Mouse (Mus musculus): Measurements from ENCODE around the gene Rab23. TPM values are rescaled to one million over a fixed set of nuclear protein-coding genes. Genes with fewer than 3 reads are reported as not detected.
"Not testable (repeated sequence)": the region's sequence is repeated elsewhere in the genome, so short reads cannot be mapped to it uniquely, and the experiment has no call there.

Rab23 gene
- polyA plus RNA-seq, 1 experiment from 2014 or later, result 23.8 TPM

- no peak for ATAC-seq (ENCODE audit: borderline replicate concordance, extremely low read depth, low FRiP score, low TSS enrichment)
- 53% methylated on average over 5 of the region's 5 CpGs for WGBS
Observed at GRCm38 (mm10) chr1:33734001-33734685, 14.5 kb downstream of the Rab23 start.

DNA sequence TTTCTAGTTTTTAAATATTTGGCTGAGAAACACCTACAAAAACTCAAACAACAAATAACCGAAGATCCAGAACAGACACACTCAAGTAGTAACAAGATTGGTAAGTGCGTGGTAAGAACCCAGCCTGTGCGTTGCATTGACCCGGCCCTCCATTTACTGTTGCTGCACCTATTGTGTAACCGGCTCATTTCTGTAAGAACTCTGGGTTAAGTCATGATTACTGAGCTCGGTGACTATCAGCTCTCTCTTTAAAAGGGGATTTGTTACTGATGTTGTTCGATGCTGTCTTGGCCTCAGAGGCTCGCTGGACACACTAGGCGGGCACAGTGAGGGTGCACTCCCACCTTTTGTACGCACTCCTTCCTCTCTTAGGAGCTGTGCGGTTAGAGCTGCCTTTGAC is 18.6 kb downstream of the Rab23 start:
- Histone ChIP-seq H3K9ac (no peak overlapping the region), H3K4me3 (no peak overlapping the region), H3K9me3 (no peaks in the 10 kb centered on the region), H3K36me3 (peaks cover 29% of the 10 kb centered on the region), H3K27ac (no peak overlapping the region), H3K27me3 (no peaks in the 10 kb centered on the region), H3K4me2 (no peak overlapping the region), H3K4me1 (no peaks in the 10 kb centered on the region)
- WGBS, result 87% methylated on average over 11 of the region's 11 CpGs
- no peak for ATAC-seq (ENCODE audit: borderline replicate concordance, extremely low read depth, low FRiP score, low TSS enrichment)

More at GRCm38 (mm10) chr1:33734001-33734685, 14.5 kb downstream of the Rab23 start:
- H3K9me3 ChIP-seq, result no peaks in the 10 kb centered on the region
- H3K36me3 ChIP-seq, result peaks cover 44% of the 10 kb centered on the region
- no peak overlapping the region for H3K27ac ChIP-seq
- no peak overlapping the region for H3K4me3 ChIP-seq
- H3K4me2 ChIP-seq, result no peak overlapping the region
- H3K27me3 ChIP-seq, result no peaks in the 10 kb centered on the region
- H3K9ac ChIP-seq, result no peak overlapping the region
- no peaks in the 10 kb centered on the region for H3K4me1 ChIP-seq

- Histone ChIP-seq H3K27ac (no peak overlapping the region), H3K27me3 (no peaks in the 10 kb centered on the region), H3K4me3 (no peak overlapping the region), H3K36me3 (peaks cover 29% of the 10 kb centered on the region), H3K9me3 (no peaks in the 10 kb centered on the region), H3K4me1 (no peaks in the 10 kb centered on the region), H3K9ac (no peak overlapping the region), H3K4me2 (no peak overlapping the region)
- WGBS, result 83% methylated on average over 11 of the region's 11 CpGs
- no peak for ATAC-seq (ENCODE audit: borderline replicate concordance, extremely low read depth, low FRiP score, low TSS enrichment)
Observed at GRCm38 (mm10) chr1:33738681-33739278, 19.1 kb downstream of the Rab23 start.

DNA sequence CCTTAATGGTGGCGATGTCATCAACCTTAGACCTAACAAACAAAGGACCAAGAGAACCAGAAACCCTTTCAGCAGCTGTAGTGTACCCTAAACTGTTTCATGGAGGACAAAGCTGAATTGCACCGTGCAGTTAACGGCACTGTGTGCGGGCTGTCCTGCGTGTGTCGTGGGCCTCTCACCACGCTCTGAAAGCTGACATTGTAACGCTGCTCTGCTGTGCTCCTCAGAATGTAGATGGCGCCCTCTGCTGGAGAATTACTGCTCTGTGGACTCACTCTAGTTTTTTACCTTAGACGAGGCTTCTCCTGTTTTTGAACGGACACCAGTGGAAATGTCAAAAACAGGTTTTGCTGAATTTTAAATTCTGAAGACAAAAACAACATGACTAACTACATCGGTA is 19.6 kb downstream of the Rab23 start:
- WGBS, result 30% methylated on average over 12 of the region's 12 CpGs
- H3K36me3 ChIP-seq, result peaks cover 29% of the 10 kb centered on the region
- no peaks in the 10 kb centered on the region for H3K9me3 ChIP-seq
- no peaks in the 10 kb centered on the region for H3K4me1 ChIP-seq
- no peak overlapping the region for H3K9ac ChIP-seq
- H3K4me3 ChIP-seq, result no peak overlapping the region
- H3K4me2 ChIP-seq, result no peak overlapping the region
- no peak overlapping the region for H3K27ac ChIP-seq
- peak; percentile 29; the same call in 1 of the 2 replicates for ATAC-seq (ENCODE audit: borderline replicate concordance, extremely low read depth, low FRiP score, low TSS enrichment)
- no peaks in the 10 kb centered on the region for H3K27me3 ChIP-seq

DNA sequence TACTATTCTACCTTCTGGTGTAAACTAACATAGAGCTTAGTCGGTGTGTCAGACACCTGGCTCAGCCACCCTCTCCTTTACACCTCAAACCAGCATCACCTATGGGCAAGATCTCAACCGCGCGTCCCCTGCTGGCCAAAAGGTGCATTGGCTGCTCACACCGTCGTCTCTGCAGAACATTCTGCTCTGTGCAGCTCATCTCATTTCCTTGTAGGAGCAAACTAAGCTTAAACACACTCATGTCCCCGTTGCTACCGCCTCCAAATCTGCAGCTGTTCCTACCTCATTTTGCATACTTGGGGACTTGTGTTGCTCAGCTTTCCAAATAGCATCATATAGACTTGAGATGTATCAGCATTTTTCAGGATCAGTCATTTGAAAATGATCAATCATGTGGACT is 23.2 kb downstream of the Rab23 start:
- no peaks in the 10 kb centered on the region for H3K4me1 ChIP-seq
- peaks cover 27% of the 10 kb centered on the region for H3K36me3 ChIP-seq
- no peak overlapping the region for H3K9ac ChIP-seq
- H3K9me3 ChIP-seq, result no peaks in the 10 kb centered on the region
- 22% methylated on average over 8 of the region's 8 CpGs for WGBS
- no peaks in the 10 kb centered on the region for H3K27me3 ChIP-seq
- no peak overlapping the region for H3K4me3 ChIP-seq
- no peak for ATAC-seq (ENCODE audit: borderline replicate concordance, extremely low read depth, low FRiP score, low TSS enrichment)
- H3K4me2 ChIP-seq, result no peak overlapping the region
- H3K27ac ChIP-seq, result no peak overlapping the region

DNA sequence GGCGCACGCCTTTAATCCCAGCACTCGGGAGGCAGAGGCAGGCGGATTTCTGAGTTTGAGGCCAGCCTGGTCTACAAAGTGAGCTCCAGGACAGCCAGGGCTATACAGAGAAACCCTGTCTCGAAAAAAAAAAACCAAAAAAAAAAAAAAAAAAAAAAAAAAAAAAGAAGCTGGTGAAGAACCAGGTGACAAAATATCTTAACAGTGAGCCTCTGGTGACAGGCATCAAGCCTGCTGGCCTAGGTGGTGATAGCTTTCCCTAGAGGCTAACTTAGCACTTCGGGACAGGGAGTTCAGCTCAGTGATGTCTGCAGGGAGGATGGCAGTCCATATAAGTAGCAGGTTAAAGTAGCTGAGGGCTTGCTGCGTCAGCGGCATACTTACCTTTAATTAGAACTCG is 25.1 kb downstream of the Rab23 start:
- not testable (repeated sequence) for H3K9me3 ChIP-seq; ATAC-seq (ENCODE audit: borderline replicate concordance, extremely low read depth, low FRiP score, low TSS enrichment)
- WGBS, result 92% methylated on average over 9 of the region's 9 CpGs

DNA sequence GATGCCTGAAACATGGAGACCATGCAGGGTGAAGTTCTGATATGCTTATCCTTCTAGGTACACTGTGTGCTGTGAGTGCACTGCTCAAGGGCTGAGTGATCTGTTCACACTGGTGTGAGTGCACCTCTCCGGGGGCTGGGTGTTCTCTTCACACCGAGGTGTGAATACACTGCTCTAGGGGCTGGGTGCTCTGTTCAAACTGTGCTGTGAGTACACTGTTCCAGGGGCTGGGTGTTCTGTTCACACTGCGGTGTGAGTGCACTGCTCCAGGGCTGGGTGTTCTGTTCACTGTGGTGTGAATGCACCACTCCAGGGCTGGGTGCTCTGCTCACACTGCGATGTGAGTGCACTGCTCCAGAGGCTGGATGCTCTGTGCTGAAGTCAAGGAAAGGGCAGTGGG is 26.2 kb downstream of the Rab23 start:
- ATAC-seq (ENCODE audit: borderline replicate concordance, extremely low read depth, low FRiP score, low TSS enrichment), result no peak
- Histone ChIP-seq H3K36me3 (peaks cover 10% of the 10 kb centered on the region; the same call in 1 of the 2 replicates), H3K4me3 (no peak overlapping the region), H3K4me1 (no peaks in the 10 kb centered on the region), H3K27ac (no peak overlapping the region), H3K9ac (no peak overlapping the region), H3K9me3 (no peaks in the 10 kb centered on the region), H3K27me3 (no peaks in the 10 kb centered on the region), H3K4me2 (no peak overlapping the region)
- 90% methylated on average over 4 of the region's 4 CpGs for WGBS

More for the DNA sequence above, 25.1 kb downstream of the Rab23 start:
- not testable (repeated sequence) for H3K9ac ChIP-seq, H3K4me1 ChIP-seq, H3K27ac ChIP-seq, H3K4me3 ChIP-seq, H3K27me3 ChIP-seq, H3K4me2 ChIP-seq
- H3K36me3 ChIP-seq, result peaks cover 16% of the 10 kb centered on the region

DNA sequence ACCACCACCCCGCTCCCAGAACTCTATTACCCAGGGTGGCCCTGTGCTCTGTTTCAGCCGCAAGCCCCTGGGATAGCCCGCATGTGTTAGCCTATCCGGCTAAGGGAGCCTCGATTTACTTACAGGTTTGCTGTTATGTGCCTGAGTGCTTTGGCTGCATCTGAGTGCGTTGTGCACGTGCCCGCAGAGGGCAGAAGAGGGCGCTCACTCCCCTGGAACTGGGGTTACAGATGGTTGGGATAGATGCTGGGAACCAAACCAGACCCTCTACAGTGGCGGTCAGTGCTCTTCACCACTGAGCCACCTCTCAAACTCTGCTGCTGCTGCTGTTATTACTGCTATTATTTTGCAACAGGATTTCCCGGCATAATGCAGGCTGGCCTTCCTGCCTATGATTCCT is 29.4 kb downstream of the Rab23 start:
- no peak overlapping the region for H3K27ac ChIP-seq
- no peak overlapping the region for H3K9ac ChIP-seq
- WGBS, result 93% methylated on average over 11 of the region's 11 CpGs
- ATAC-seq (ENCODE audit: borderline replicate concordance, extremely low read depth, low FRiP score, low TSS enrichment), result no peak
- H3K4me3 ChIP-seq, result no peak overlapping the region
- H3K4me2 ChIP-seq, result no peak overlapping the region
- no peaks in the 10 kb centered on the region for H3K27me3 ChIP-seq
- no peaks in the 10 kb centered on the region for H3K4me1 ChIP-seq
- peaks cover 8% of the 10 kb centered on the region; the same call in 1 of the 2 replicates for H3K36me3 ChIP-seq
- H3K9me3 ChIP-seq, result no peaks in the 10 kb centered on the region

DNA sequence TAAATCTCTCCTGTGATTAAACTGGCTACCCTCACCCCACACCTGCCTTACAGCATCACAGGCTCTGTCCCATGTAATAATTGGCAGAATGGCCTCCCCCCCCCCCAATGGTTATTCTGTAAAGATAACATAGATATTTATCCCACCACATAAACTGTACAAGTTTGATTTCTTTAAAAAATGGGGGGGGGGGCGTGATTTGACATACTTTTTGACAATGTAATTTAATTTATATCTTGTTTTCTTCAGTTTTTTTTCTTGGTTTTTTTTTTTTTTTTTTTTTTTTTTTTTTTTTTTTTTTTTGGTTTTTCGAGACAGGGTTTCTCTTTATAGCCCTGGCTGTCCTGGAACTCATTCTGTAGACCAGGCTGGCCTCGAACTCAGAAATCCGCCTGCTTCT is 30.0 kb downstream of the Rab23 start:
- not testable (repeated sequence) for H3K9ac ChIP-seq; H3K4me2 ChIP-seq; H3K9me3 ChIP-seq; H3K4me1 ChIP-seq; H3K27ac ChIP-seq; ATAC-seq (ENCODE audit: borderline replicate concordance, extremely low read depth, low FRiP score, low TSS enrichment); H3K4me3 ChIP-seq; H3K27me3 ChIP-seq; H3K36me3 ChIP-seq
- WGBS, result 86% methylated on average over 4 of the region's 4 CpGs

DNA sequence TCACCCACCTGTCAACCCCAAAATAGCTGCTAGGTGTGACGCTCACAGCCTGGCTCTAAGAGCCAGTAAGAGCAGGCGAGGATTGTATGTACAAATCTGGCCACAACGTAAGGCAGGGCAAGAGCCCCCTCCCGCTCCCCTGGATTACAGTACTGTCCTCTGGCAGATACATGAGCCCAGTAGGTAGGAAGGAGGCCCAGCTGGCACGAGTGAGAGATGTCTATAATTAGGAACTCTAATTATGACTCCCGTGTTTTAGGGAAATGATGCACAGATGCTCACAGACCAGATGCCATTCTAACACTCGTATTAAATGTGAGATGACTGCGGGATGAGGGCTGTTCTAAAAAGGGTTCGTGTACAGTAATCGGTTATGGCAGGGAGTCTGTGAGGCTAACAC is 31.6 kb downstream of the Rab23 start:
- Histone ChIP-seq H3K27me3 (no peaks in the 10 kb centered on the region), H3K9me3 (no peaks in the 10 kb centered on the region), H3K4me2 (no peak overlapping the region), H3K27ac (no peak overlapping the region), H3K36me3 (0 out of 2 replicates have a peak, but pooled peaks cover 1% of the 10 kb centered on the region), H3K4me1 (peaks cover 14% of the 10 kb centered on the region; the same call in 1 of the 2 replicates), H3K9ac (no peak overlapping the region), H3K4me3 (no peak overlapping the region)
- WGBS, result 92% methylated on average over 10 of the region's 10 CpGs
- ATAC-seq (ENCODE audit: borderline replicate concordance, extremely low read depth, low FRiP score, low TSS enrichment), result no peak

- H3K27ac ChIP-seq, result no peak overlapping the region
- no peak for ATAC-seq (ENCODE audit: borderline replicate concordance, extremely low read depth, low FRiP score, low TSS enrichment)
- H3K36me3 ChIP-seq, result no peaks in the 10 kb centered on the region
- no peak overlapping the region for H3K4me3 ChIP-seq
- WGBS, result 89% methylated on average over 17 of the region's 17 CpGs
- H3K27me3 ChIP-seq, result no peaks in the 10 kb centered on the region
- H3K4me2 ChIP-seq, result no peak overlapping the region
- peaks cover 20% of the 10 kb centered on the region for H3K4me1 ChIP-seq
- no peak overlapping the region for H3K9ac ChIP-seq
- H3K9me3 ChIP-seq, result no peaks in the 10 kb centered on the region
Observed at GRCm38 (mm10) chr1:33754089-33754488, 34.4 kb downstream of the Rab23 start.

GRCm38 (mm10) chr1:33754965-33755735 is 35.5 kb downstream of the Rab23 start:
- H3K4me2 ChIP-seq, result no peak overlapping the region
- peaks cover 20% of the 10 kb centered on the region for H3K4me1 ChIP-seq
- H3K9ac ChIP-seq, result no peak overlapping the region
- H3K9me3 ChIP-seq, result no peaks in the 10 kb centered on the region
- 75% methylated on average over 21 of the region's 21 CpGs for WGBS
- no peak overlapping the region for H3K4me3 ChIP-seq
- H3K36me3 ChIP-seq, result no peaks in the 10 kb centered on the region
- ATAC-seq (ENCODE audit: borderline replicate concordance, extremely low read depth, low FRiP score, low TSS enrichment), result no peak
- H3K27me3 ChIP-seq, result no peaks in the 10 kb centered on the region
- H3K27ac ChIP-seq, result no peak overlapping the region

Measured in lung, embryonic 15.5 days (tissue).